Mouse (Mus musculus) embryonic fibroblast, embryonic 13.5 days (primary cell): ENCODE measurements around the gene Tmed9.

Experiments
- CTCF ChIP-seq: IDR thresholded peaks from 2 replicates; pipeline ENCODE4 v1.5.1; 2011; ENCODE audit warnings: mild to moderate bottlenecking, control low read depth, low read length, moderate library complexity, borderline replicate concordance; ENCODE audit not compliant: insufficient read depth
- POLR2A ChIP-seq: IDR thresholded peaks from 2 replicates; pipeline ENCODE4 v1.6.1; 2011; ENCODE audit warnings: low read depth, mild to moderate bottlenecking, control low read depth, low read length, moderate library complexity

GRCm38 (mm10) chr13:55523951-55524600 is 49.5 kb upstream of the Tmed9 start:
- TF ChIP-seq CTCF, result no peak
- no peak for TF ChIP-seq POLR2A
